Mouse (Mus musculus) ES-E14 (cell line): Measurements from ENCODE around the gene Sptbn2.

Experiments used
- CHD2 ChIP-seq: IDR thresholded peaks from 2 replicates; pipeline ENCODE4 v1.6.1; 2014; ENCODE audit warnings: mild to moderate bottlenecking, low read depth, low read length, inconsistent platforms
- HCFC1 ChIP-seq: IDR thresholded peaks from 2 replicates; pipeline ENCODE4 v1.6.1; 2012; ENCODE audit warnings: low read length, inconsistent platforms, borderline replicate concordance; ENCODE audit not compliant: insufficient read depth
- MAFK ChIP-seq: IDR thresholded peaks from 2 replicates; pipeline ENCODE4 v1.6.1; 2014; ENCODE audit warnings: mild to moderate bottlenecking, low read depth, low read length, inconsistent platforms; ENCODE audit not compliant: insufficient read depth
- ZC3H11A ChIP-seq: IDR thresholded peaks from 2 replicates; pipeline ENCODE4 v1.6.1; 2012; ENCODE audit warnings: low read depth, mild to moderate bottlenecking, inconsistent platforms, low read length, borderline replicate concordance
- ZNF384 ChIP-seq: IDR thresholded peaks from 2 replicates; pipeline ENCODE4 v1.6.1; 2012; ENCODE audit warnings: low read depth, low read length, inconsistent platforms

GRCm38 (mm10) chr19:4756921-4757320 is 46.0 kb downstream of the Sptbn2 start:
- TF ChIP-seq ZNF384 (no peak), MAFK (no peak), HCFC1 (no peak), ZC3H11A (no peak), CHD2 (no peak)
